Comparison of ENCODE assay signal across 24 mouse cellular contexts in the genomic region with DNA sequence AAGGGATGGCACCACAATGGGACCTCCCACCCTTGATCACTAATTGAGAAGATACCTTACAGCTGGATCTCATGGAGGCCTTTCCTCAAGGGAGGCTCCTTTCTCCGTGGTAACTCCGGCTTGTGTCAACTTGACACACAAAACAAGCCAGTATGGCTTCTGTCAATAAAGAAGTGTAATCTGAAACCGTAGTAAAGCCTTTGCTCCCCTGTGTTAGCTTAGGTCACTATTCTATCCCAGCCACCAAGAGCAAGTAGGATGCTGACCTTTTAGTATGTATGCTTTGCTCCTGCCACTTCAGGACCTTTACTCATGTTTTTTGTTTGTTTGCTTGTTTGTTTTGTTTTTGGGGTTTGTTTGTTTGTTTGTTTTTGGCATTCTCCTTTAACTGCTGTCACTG. TPM values are rescaled to one million over a fixed set of nuclear protein-coding genes. Genes with fewer than 3 reads are reported as not detected.
DNase-seq lines count a peak whose midpoint lies in the region; ATAC-seq and TF ChIP-seq lines count a peak whose summit lies in the region.
"Had no signal": no experiment of that assay in that cellular context is flagged by ENCODE, and none has a peak within 500 bp of the region (broad histone marks: within the 10 kb centered on the region; RNA-seq: fewer than 3 reads in every experiment).

No protein-coding gene starts in this region.

- no peaks in the 10 kb centered on the region; the same call in 1 of the 2 replicates for H3K79me2 ChIP-seq in liver, adult 2 months (ENCODE audit: control insufficient read depth, insufficient read depth, low read length)

- peak overlapping the region; percentile 87 for H3K27ac ChIP-seq in liver, adult 2 months (replicated peaks; ENCODE audit: insufficient read depth, low read depth, low read length)
- peak overlapping the region; percentile 60; the same call in 1 of the 2 replicates for H3K27ac ChIP-seq in liver, embryonic 13.5 days
- peak overlapping the region; percentile 45 for H3K27ac ChIP-seq in liver, embryonic 15.5 days (replicated peaks)
- H3K27ac ChIP-seq in liver, postnatal 0 days (ENCODE audit: low read depth): peak overlapping the region; percentile 77
- no peak overlapping the region for H3K27ac ChIP-seq in hindbrain, embryonic 11.5 days (ENCODE audit: low read depth, low read length)
- H3K27ac ChIP-seq: embryonic facial prominence, embryonic 10.5 days; embryonic facial prominence, embryonic 12.5 days; forebrain, embryonic 13.5 days had no signal

- peaks cover 28% of the 10 kb centered on the region for H3K4me1 ChIP-seq in liver, adult 2 months (ENCODE audit: control insufficient read depth, insufficient read depth, low read length)
- H3K4me1 ChIP-seq in liver, embryonic 13.5 days (replicated peaks): no peaks in the 10 kb centered on the region
- no peaks in the 10 kb centered on the region for H3K4me1 ChIP-seq in liver, embryonic 15.5 days (replicated peaks)
- 0 out of 2 replicates have a peak, but pooled peaks cover 3% of the 10 kb centered on the region for H3K4me1 ChIP-seq in liver, postnatal 0 days (ENCODE audit: insufficient read depth)
- no peaks in the 10 kb centered on the region for H3K4me1 ChIP-seq in hindbrain, embryonic 11.5 days (replicated peaks; ENCODE audit: control insufficient read depth, insufficient read depth, low read length)
- H3K4me1 ChIP-seq: embryonic facial prominence, embryonic 10.5 days; embryonic facial prominence, embryonic 12.5 days; forebrain, embryonic 13.5 days had no signal

- TF ChIP-seq EP300 in liver, postnatal 0 days (IDR thresholded peaks at IDR 0.05; ENCODE audit: low read depth): no peak

- H3K9ac ChIP-seq in liver, adult 2 months (ENCODE audit: low read depth, low read length): no peak overlapping the region
- H3K9ac ChIP-seq in liver, embryonic 13.5 days: no peak overlapping the region
- H3K9ac ChIP-seq in liver, embryonic 15.5 days: no peak overlapping the region
- H3K9ac ChIP-seq in liver, postnatal 0 days (replicated peaks): no peak overlapping the region
- no peak overlapping the region for H3K9ac ChIP-seq in hindbrain, embryonic 11.5 days (ENCODE audit: low read depth, low read length)
- H3K9ac ChIP-seq: embryonic facial prominence, embryonic 12.5 days; forebrain, embryonic 13.5 days had no signal

- no peak overlapping the region for H3K4me2 ChIP-seq in liver, embryonic 13.5 days
- H3K4me2 ChIP-seq in liver, embryonic 15.5 days: no peak overlapping the region
- H3K4me2 ChIP-seq in liver, postnatal 0 days (ENCODE audit: low read depth, low read length): no peak overlapping the region
- H3K4me2 ChIP-seq in hindbrain, embryonic 11.5 days (replicated peaks; ENCODE audit: low read depth, low read length): no peak overlapping the region
- H3K4me2 ChIP-seq: embryonic facial prominence, embryonic 12.5 days; forebrain, embryonic 13.5 days had no signal

- 19% methylated on average over 3 of the region's 3 CpGs for WGBS in liver, adult 2 months
- WGBS in liver, embryonic 13.5 days (ENCODE audit: insufficient replicate concordance): 58% methylated on average over 3 of the region's 3 CpGs
- WGBS in liver, embryonic 15.5 days (ENCODE audit: insufficient replicate concordance): 52% methylated on average over 3 of the region's 3 CpGs
- 33% methylated on average over 3 of the region's 3 CpGs for WGBS in liver, postnatal 0 days (ENCODE audit: insufficient replicate concordance)
- WGBS in hindbrain, embryonic 11.5 days: 51% methylated on average over 3 of the region's 3 CpGs

- no peak overlapping the region for H3K4me3 ChIP-seq in liver, adult 2 months (ENCODE audit: insufficient read depth, low read depth, low read length)
- no peak overlapping the region for H3K4me3 ChIP-seq in liver, embryonic 13.5 days (replicated peaks)
- no peak overlapping the region for H3K4me3 ChIP-seq in liver, embryonic 15.5 days (replicated peaks)
- no peak overlapping the region for H3K4me3 ChIP-seq in liver, postnatal 0 days (ENCODE audit: low read depth, low read length)
- H3K4me3 ChIP-seq in hindbrain, embryonic 11.5 days (ENCODE audit: low read depth, low read length): no peak overlapping the region
- H3K4me3 ChIP-seq: embryonic facial prominence, embryonic 10.5 days; embryonic facial prominence, embryonic 12.5 days; forebrain, embryonic 13.5 days had no signal

- no peaks in the 10 kb centered on the region for H3K36me3 ChIP-seq in liver, adult 2 months (ENCODE audit: control insufficient read depth, insufficient read depth, low read length)
- no peaks in the 10 kb centered on the region for H3K36me3 ChIP-seq in liver, embryonic 13.5 days
- H3K36me3 ChIP-seq in liver, embryonic 15.5 days (replicated peaks): no peaks in the 10 kb centered on the region
- H3K36me3 ChIP-seq in liver, postnatal 0 days (replicated peaks; ENCODE audit: insufficient read depth, low read length): no peaks in the 10 kb centered on the region
- H3K36me3 ChIP-seq in hindbrain, embryonic 11.5 days (ENCODE audit: control insufficient read depth, insufficient read depth, low read length): no peaks in the 10 kb centered on the region
- H3K36me3 ChIP-seq: embryonic facial prominence, embryonic 10.5 days; embryonic facial prominence, embryonic 12.5 days; G1E had no signal

- no peak for TF ChIP-seq CTCF in liver, adult 2 months (IDR thresholded peaks at IDR 0.05; ENCODE audit: low read depth, low read length)
- TF ChIP-seq CTCF in liver, postnatal 0 days (IDR thresholded peaks at IDR 0.05; ENCODE audit: low read depth): no peak

- TF ChIP-seq POLR2A in liver, adult 2 months (IDR thresholded peaks at IDR 0.05; ENCODE audit: extremely low read depth, insufficient read depth, low read length): no peak

- no peaks in the 10 kb centered on the region for H3K27me3 ChIP-seq in liver, adult 2 months (ENCODE audit: control insufficient read depth, insufficient read depth, low read length)
- no peaks in the 10 kb centered on the region for H3K27me3 ChIP-seq in liver, embryonic 13.5 days
- no peaks in the 10 kb centered on the region for H3K27me3 ChIP-seq in liver, embryonic 15.5 days
- no peaks in the 10 kb centered on the region for H3K27me3 ChIP-seq in liver, postnatal 0 days (ENCODE audit: insufficient read depth, low read length)
- no peaks in the 10 kb centered on the region for H3K27me3 ChIP-seq in hindbrain, embryonic 11.5 days (ENCODE audit: control insufficient read depth, insufficient read depth, low read length)
- H3K27me3 ChIP-seq: CH12.LX; embryonic facial prominence, embryonic 12.5 days; forebrain, embryonic 13.5 days; Patski had no signal

- ATAC-seq in liver, embryonic 13.5 days (ENCODE audit: low read depth): peak; percentile 63
- ATAC-seq in liver, embryonic 15.5 days (ENCODE audit: insufficient read depth): peak; percentile 69
- peak; percentile 59 for ATAC-seq in liver, postnatal 0 days
- ATAC-seq in hindbrain, embryonic 11.5 days (ENCODE audit: low FRiP score): no peak
- ATAC-seq: activated CD4-positive, CD25-positive, alpha-beta regulatory T cell, adult 4 months; CD4-positive, CD25-positive, alpha-beta regulatory T cell, adult 4 months; forebrain, embryonic 13.5 days; Patski had no signal

- no peaks in the 10 kb centered on the region for H3K9me3 ChIP-seq in liver, embryonic 13.5 days (replicated peaks)
- H3K9me3 ChIP-seq in liver, embryonic 15.5 days (replicated peaks): no peaks in the 10 kb centered on the region
- H3K9me3 ChIP-seq in liver, postnatal 0 days (ENCODE audit: low read length): no peaks in the 10 kb centered on the region
- H3K9me3 ChIP-seq in hindbrain, embryonic 11.5 days (ENCODE audit: control insufficient read depth, low read length): no peaks in the 10 kb centered on the region
- H3K9me3 ChIP-seq: embryonic facial prominence, embryonic 10.5 days; embryonic facial prominence, embryonic 12.5 days; forebrain, embryonic 13.5 days had no signal

- peak; percentile 84 for DNase-seq in liver, adult 2 months (ENCODE audit: extremely low read depth, low read depth, low spot score)
- no peak for DNase-seq in liver
- no peak for DNase-seq in liver, embryonic 13.5 days
- no peak for DNase-seq in liver, postnatal 0 days
- no peak for DNase-seq in hindbrain, embryonic 11.5 days (ENCODE audit: low spot score)
- DNase-seq in gastrocnemius, adult 18-20 months (ENCODE audit: low spot score): no peak
- DNase-seq: adrenal gland, adult 8-10 months; adrenal gland, postnatal 14 days; adrenal gland, postnatal 36 days; B cell, adult 2 months; cerebellum, adult 11-12 months; cerebellum, adult 2 months; cerebellum, adult 9-10 months; cerebellum, postnatal 10 days; cerebellum, postnatal 25 days had no signal

RNA-seq across cellular contexts. Expression of a gene that starts 41.9 kb away (rescaled TPM):
- 16.1 and 28.2 TPM in 2 replicates for total RNA-seq in liver, adult 2 months (2014; rRNA removed)
- 3.4 and 4.4 TPM in 2 replicates for polyA plus RNA-seq in liver, adult 2 months (2012; rRNA removed)
- 1.0 and 1.3 TPM in 2 replicates for polyA plus RNA-seq in liver, embryonic 13.5 days (2015; fragmentation: Nextera tagmentation; extraction: Ambion mirVana)
- polyA plus RNA-seq in liver, embryonic 15.5 days (2015; fragmentation: Nextera tagmentation; extraction: Ambion mirVana): 1.3 and 1.4 TPM in 2 replicates
- polyA plus RNA-seq in liver, postnatal 0 days (2015; fragmentation: Nextera tagmentation; extraction: Ambion mirVana): 1.4 and 1.5 TPM in 2 replicates
- 22.7 and 25.9 TPM in 2 replicates for polyA plus RNA-seq in hindbrain, embryonic 11.5 days (2014; fragmentation: Nextera tagmentation; extraction: Ambion mirVana)
- 1 to 10 TPM; 1.1 to 1.4 TPM for total RNA-seq in gastrocnemius, adult 18-20 months (2021)
- total RNA-seq: CH12.LX, G1E had no signal
- polyA plus RNA-seq: activated CD4-positive, CD25-positive, alpha-beta regulatory T cell, adult 4 months; CD4-positive, CD25-positive, alpha-beta regulatory T cell, adult 4 months; G1E had no signal
